Mouse (Mus musculus) left cerebral cortex, postnatal 4 days (tissue): ENCODE results near the gene Bmp8b. TPM values are rescaled to one million over a fixed set of nuclear protein-coding genes. Genes with fewer than 3 reads are reported as not detected.
A peak's percentile ranks its signal among the peaks of the same experiment; 100 is the strongest.
"Not testable (repeated sequence)": the region's sequence is repeated elsewhere in the genome, so short reads cannot be mapped to it uniquely, and the experiment has no call there.

Source experiments
- DNase-seq: peaks from one replicate; pipeline ENCODE4 v3.0.0-alpha.2; 2022
- intact Hi-C: fragments of 180-260 bp; cut with DNase I; formaldehyde crosslinking; loops from one replicate; pipeline ENCODE4 v1.15.1; 2025
- total RNA-seq, 2 experiments: library from RNA; stranded (reverse); gene quantifications; 2 replicates each; pipeline ENCODE4 v1.2.3; 2021

Gene Bmp8b
- total RNA-seq: under 1 TPM; 0.34 to 0.82 TPM

DNA sequence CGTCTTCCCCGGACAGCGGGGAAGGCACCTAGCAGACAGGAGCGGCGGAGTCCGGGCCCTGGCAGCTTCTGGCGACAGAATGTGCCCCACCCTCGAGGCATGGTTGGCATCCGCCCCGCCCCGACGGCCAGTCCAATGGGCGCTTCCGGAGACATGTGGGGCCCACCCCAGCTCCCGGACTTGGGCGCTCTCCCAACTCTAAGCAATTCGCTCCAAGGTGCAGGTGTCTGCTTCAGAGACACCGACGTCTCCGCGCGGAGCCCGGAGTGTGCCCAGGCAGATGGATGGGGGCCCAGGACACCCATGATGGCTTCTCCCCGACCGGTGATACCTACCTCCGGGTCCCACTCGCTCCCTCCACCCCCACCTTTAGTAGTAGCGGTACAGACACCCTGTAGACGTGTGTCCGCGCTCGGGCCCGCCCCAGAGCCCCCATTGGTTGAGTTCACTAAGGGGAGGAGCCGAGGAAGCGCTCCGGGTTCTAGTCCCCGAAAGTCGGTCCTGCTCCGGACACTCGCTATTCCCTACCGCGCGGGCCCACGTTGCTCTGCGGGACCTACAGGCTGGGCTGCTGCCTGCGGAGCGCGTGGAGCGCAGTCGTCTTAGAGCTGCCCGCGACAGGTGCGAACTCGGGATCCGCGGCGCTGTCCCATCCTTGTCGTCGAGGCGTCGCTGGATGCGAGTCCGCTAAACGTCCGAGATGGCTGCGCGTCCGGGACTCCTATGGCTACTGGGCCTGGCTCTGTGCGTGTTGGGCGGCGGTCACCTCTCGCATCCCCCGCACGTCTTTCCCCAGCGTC lies at the start of gene Bmp8b:
Gene Bmp8b (plus strand): TSS at position 515 of the 800 bp plus-strand sequence.
- no peak for DNase-seq
- intact Hi-C loops: no loop called here

DNA sequence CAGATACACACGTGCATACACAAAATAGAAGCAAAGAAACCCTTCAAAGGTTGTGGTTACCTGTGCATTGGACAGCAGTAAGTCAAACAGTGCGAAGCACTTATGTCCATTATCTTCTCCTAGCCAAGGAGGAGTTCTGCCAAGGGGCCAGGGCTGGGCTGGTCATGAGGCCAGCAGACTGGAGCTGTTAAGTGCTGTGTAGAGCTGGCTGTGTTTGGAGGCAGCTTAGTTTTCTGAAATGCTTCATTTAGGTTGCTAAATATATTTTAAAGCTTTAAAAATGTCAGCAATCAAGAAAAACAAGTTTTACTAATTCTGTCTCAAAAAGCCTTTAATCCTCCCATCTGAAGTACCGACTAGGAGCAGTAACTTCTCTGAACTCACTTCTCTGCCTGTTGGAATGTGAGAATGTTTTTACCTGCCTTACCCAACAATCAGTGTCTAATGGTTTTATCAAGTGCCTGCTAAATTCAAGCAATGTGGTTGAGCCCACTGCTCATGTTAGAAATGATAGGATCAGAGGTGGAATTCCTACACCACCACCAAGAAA lies 48.3 kb upstream of the Bmp8b start:
- intact Hi-C loops: no loop called here
- DNase-seq: no peak

DNA sequence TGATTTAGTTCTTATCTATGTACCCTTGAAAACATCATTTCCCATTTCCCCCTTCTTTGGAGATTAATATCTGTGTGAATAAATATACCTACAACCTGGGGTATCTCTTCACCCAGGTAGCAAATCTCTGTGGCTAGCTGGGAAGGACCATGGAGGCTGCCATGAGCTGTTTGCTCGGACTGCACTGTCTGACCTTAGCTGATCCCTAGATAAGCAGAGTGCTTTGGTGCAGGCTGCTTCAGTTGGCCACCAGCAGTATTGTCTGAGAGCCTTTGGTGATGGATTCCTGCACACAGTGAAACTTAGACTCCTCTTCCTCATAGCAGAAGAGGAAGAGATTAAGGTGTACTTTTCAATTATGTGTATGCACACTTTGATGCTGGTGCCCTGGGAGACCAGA lies 47.0 kb upstream of the Bmp8b start:
- intact Hi-C loops: no loop called here
- no peak for DNase-seq

DNA sequence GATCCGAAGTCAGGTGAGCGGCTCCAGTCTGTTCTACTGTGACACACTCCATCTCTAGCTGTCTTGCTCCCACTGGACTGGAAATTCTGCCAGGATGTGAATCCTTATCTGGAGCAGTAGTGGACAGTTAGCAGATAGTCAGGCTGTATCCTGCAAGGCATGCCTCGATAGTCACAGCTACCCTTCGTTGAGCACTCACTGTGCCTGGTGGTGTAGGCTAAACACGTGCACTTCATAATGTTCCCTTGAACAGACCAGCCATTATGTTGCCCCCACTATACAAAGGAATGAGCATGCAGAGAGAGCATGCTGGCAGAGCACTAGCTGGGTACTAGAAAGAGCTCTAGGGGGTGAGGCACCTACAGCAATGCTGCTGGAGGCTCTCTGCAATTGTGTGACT lies 43.2 kb upstream of the Bmp8b start:
- no peak for DNase-seq
- intact Hi-C loops: no loop called here

DNA sequence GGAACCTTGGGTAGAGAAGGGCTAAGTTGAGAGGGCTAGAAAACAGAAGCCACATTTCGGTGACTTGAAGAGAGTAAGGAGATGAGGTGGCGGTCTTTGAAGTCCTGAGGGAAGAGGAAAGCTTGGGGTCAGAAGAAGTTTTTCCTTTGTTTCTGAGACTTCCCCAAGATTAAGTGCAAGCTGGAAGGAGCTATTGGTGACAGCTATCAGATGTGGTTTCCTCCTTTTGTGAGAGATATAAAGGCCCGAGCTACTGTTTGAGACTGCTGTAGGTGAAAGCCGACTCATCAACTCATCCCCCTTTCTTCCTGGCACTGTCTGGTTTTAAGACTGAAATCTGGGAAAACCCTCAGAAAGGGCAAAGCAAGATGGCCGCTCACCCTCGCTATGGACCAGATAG lies 36.3 kb upstream of the Bmp8b start:
- intact Hi-C loops: no loop called here
- DNase-seq: no peak

DNA sequence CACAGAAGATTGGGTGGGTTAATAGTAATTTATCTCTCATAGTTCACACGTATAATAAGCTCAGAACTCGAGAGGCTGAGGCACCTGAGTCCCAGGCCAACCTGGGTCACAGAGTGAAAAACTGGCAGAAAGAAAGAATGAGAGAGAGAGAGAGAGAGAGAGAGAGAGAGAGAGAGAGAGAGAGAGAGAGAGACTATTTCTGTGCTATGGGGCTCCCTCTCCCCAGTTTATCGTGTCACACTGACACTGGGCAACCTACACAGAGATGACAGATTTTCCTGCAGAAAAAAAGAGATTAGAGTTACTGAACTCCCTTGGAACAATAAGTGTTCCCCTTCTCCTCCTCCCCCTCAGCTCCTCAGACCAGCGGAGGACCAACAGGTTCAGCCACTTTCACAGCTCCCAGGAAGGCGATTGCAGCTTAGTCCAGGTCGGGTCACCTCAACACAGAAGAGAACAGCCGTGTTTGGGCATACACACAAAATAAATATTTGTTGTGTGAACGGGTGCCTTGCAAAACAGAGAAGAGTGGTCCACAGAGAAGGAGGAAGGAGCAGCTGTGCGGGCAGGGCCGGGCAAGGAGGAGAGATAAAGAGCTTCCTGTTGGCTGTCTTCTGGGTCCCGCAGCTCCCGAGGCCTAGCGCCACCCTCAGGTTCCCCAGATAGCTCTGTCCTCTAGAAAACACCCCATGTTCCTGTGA lies 33.5 kb upstream of the Bmp8b start:
- intact Hi-C loops: no loop called here
- peak; percentile 64 for DNase-seq

DNA sequence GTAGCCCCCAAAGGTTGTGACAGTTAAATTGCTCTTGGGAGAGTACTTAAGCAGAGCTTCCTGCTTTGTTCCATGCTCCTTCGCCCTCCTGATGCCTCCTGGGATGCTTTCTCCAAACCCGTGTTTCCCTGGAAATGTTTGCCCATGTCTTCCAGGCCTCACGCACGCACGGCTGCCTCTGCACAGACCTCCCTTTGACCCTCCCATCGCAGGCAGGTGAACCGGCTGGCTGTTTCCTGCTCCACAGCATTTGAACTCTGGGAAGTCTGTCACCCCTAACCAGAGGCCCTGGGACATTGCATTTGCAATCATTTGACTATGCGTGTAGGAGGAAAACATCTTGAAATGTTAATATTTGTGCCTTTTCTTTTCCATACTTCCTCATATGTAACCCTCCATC lies 28.0 kb upstream of the Bmp8b start:
- intact Hi-C loops: no loop called here
- no peak for DNase-seq

DNA sequence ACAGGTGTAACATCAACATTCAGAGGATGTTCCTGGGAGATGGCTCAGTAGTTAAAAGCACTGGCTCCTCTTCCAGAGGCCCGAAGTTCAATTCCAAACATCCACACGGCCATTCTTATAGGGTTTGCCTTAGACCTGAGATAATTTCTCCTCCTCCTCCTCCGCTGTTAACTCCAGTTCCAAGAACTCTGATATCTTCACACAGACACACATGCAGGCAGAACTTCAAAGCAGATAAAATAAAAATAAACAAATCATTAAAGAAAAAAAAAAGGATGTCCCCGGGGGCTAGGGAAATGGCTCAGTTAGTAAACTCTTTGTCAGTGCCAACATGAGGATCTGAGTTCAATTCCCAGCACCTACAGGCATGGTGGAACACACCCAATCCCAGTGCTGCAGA lies 26.7 kb upstream of the Bmp8b start:
- intact Hi-C loops: no loop called here
- no peak for DNase-seq

DNA sequence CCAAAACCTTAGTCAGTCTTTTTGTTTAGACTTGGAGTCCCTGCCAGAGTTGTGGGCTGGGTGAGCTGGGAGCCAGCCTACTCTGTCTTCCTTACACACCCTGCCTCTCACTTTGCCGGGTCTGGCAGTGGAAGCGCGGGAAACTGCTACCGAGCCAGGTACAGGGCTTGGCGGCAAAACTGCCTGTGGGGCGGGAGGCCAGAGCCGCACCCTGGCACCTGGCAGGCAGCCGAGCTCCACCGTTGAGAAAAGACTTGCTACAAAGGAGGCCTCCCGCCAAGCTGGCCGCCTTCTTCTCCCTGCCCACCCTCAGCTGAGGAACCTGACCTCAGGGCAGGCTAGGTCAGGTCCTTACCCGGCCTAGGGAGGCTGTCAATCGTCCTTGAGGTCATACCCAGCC lies 24.2 kb upstream of the Bmp8b start:
- intact Hi-C loops: loop anchor here (5.0 kb wide), 2 partner anchors 83 to 183 kb away; partner anchors contain the start of gene Mycl
- DNase-seq: peak; percentile 22

DNA sequence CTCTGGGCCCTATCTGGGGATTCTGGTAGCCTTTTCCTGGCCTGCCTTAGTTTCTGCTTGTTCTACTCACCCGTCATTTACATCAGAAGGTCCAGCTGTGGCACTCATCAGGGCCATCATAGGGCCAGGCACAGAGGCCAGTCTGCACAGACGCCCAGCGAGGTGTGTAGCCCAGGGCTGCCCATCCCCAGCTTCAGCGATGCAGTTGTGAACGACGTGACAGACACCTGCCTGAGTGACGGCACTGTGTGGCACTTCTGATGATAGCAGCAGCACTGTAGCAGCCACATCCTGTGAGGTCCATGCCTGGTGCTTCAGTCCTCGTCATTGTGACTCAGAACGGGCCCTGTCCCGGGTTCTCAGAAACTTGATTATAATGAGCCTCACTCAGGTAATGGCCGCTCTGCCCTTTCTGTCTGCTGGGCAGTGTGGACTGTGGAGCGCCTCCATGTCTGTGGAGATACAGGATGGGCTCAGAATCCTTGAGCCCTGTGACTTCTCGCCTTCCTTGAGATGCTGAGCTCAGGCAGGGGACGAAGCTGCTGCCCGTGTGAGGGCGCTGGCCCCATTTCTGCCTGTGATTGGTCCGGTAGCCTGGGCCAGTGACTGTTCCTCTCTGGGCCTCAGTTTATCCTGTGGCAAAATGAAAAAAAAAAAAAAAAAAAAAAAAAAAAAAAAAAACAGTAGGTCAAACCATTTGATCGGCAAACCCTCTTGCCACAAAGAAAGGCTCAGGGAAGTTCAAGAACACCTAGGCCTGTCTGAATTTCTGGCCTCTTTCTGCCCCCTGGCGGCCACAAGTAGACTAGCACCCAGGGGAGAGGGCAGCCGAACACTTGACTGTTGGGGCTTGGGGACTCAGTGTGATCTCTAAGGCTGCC lies 22.4 kb upstream of the Bmp8b start:
- intact Hi-C loops: loop anchor here (5.0 kb wide), 2 partner anchors 85 to 185 kb away; partner anchors contain the start of gene Mycl

DNA sequence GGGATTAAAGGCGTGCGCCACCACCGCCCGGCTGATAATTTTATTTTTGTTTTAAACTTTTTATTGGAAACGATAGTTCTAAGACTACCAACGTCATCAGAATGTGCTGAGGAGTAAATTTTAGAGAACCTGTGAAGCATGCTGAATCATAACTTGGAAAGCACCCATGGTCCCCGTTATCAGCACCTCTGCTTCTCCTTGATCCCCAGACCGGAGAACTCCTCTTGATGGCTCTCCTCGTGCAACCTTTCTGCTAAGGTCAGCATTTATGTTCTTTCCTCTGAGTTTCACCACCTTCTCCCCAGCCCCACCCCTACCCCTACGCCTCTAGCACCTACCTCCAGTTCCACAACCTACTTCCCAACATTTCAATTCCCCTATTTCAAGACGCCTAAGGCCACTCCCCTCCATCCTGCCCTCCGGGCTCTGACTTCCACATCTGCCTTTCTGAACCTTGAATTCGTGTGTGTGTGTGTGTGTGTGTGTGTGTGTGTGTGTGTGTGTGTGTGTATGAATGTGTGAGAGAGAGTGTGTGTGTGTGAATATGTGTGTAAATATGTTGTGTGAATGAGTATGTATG lies 21.6 kb upstream of the Bmp8b start:
- no peak for DNase-seq
- intact Hi-C loops: loop anchor here (5.0 kb wide), 2 partner anchors 86 to 186 kb away; partner anchors contain the start of gene Mycl

More for the DNA sequence above, 22.4 kb upstream of the Bmp8b start:
- DNase-seq: peak; percentile 63

DNA sequence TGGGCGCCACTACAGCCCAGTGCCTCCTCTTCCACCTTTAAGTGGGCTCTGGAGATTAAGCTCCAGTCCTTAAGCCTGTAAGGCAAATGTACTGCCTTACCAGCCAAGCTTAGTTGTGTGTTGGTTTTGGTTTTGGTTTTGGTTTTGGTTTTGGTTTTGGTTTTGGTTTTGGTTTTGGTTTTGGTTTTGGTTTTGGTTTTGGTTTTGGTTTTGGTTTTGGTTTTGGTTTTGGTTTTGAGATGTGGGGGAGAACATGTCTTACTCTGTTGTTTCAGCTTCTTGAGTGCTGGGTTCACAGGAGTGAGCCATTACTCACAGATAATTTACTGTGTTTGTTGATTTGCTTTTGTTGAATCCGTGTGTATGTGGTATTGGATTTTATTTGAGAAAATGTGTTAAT lies 19.7 kb upstream of the Bmp8b start:
- no peak for DNase-seq
- intact Hi-C loops: no loop called here

DNA sequence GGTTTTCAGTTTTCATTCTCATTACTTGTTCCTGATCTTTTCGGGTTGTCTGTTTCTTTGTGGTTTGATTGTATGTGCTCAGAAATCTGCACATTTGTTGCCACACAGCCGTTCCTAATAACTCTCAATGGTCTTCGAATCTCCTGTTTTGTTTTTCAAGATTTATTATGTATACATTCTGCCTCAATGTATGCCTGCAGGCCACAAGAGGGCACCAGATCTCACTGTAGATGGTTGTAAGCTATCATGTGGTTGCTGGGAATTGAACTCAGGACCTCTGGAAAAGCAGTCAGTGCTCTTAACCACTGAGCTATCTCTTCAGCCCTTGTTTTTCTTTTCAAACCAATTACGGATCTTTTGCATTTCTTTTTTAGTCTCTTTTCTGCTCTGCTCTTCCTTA lies 18.6 kb upstream of the Bmp8b start:
- no peak for DNase-seq
- intact Hi-C loops: no loop called here

DNA sequence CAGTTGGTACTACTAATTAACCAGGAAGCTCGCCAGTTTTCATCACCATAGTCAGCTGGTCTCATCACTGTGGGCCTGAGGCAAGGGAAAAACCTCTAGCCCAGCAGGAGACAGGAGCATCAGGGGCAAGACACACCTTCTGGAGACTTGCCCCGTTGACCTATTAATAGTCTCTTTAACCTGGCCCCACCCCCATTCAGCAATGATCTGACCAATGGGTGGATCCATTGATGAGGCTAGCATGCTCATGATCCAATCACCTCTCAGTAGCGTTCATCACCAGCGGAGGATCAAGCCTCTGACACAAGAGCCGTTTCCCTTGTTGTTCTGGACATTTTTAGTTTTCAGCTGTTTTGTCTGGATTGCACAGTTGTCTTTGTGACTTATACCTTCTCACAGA lies 12.3 kb upstream of the Bmp8b start:
- intact Hi-C loops: no loop called here
- no peak for DNase-seq

DNA sequence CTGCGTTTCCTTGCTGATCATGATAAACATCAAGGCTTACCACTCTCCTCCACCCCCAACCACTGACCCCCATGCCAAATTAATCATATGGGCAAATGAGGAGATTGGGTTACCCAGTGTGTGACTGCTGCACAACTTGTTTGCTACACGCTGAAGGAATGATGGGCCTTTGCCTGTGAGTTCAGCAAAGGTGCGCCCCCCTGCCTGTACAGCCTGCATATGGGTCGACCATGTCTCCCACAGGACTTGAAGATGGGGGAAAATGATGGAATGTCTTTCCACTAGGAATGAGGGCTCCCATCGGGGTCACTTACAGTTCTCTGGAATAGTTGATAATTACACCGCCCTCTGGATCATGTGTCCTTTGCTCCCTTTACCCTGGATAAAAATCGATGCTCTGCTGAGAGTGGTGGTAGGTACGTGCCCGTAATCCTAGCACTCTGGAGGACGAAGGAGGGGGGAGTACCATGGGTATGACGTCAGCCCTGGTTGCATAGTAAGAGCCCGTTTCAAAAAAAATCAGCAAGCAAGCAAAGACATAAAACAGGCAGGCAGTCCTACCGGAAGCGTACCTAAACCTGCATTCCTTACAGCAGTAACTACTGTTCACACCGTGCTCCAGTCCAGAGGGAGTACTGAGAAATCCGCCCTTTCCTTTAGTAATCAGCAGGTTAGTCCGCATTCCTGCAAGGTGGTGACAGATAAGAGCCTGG lies 11.7 kb upstream of the Bmp8b start:
- intact Hi-C loops: no loop called here
- no peak for DNase-seq

DNA sequence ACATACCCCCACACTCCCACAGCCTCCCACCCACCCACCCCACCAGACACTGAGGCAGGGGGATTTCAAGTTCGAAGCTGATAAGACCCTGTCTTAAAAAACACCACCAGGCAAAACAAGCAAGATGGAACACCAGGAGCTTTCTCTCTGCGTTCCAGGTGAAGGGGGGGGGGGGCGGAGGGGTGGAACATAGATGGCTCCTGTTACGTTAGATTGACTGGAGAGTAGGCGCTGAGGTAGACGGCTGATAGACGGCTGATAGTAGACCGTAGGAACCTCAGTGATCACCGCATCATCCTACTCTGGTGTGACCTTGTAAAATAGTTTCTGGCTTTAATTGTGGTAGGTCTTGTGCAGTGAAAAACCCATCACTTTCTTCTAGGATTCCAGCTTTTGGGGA lies 11.1 kb upstream of the Bmp8b start:
- intact Hi-C loops: no loop called here
- DNase-seq: no peak

DNA sequence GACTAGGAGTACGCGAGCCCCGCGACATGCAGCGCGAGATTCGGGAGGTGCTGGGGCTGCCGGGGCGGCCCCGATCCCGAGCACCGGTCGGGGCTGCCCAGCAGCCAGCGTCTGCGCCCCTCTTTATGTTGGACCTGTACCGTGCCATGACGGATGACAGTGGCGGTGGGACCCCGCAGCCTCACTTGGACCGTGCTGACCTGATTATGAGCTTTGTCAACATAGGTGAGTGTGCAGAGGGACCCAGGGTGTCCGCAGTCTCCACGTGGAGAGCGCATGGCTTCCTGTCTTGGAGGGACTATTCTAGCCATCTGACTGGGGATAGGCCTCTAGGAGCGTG lies 456 bp downstream of the Bmp8b start:
- no peak for DNase-seq
- intact Hi-C loops: no loop called here

DNA sequence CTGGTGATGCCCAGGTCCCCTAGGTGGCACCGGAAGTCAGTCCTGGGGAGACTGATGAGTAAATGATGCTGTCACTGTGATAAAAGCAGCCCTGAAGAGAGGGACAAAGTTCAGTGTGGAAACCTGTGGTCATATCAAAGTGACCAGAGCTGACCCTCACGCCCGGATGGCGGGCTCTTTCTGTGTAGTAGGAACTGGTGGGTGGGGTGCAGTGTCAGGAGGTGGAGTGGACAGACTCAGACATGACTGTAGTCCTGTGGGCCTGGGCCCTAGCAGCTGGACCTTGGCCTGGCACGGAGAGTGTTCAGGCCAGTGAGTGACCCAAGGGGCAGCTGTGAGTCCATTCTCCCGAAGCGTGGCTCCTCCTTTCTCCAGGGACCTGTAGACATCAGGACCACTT lies 964 bp downstream of the Bmp8b start:
- DNase-seq, intact Hi-C loops: not testable (repeated sequence)

DNA sequence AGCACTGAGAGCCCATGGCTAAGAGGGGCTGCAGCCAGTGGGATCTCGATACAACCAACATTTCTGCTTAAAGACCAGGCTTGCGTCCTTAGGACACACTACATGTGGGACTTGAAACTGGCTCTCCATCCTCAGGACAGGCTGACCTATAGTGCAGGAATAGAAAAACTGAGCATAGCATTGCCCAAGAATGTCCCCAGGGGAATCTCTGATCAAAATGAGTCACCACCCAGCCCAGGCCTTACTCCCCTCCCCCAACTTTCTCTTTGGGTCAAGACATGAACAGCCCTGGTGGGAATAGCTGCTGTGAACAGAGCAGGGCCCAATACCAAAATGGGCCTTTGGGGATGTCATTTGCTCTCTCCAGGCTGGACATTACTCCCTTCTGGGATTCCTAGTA lies 1.9 kb downstream of the Bmp8b start:
- intact Hi-C loops: no loop called here
- DNase-seq: no peak

DNA sequence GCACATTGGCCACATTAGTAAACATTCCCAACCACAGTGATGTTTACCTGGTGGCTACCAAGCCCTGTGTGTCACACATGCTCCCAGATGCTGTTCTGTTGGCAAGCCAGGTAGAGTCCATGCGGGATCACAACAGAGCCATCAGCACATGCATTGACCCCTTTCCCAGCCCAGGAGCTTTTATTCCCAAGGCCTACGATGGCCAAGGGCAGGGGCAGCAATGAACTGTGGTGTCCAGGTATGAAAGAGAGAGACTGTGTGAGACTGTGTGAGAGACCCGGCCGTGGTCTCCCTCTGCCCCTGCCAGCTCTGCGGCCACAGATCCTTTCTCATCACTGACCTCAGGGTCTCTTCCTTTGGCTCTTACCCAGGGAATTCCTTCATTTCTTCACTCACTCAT lies 3.1 kb downstream of the Bmp8b start:
- intact Hi-C loops: no loop called here
- no peak for DNase-seq
